Mouse (Mus musculus) heart, embryonic 13.5 days (tissue): ENCODE results near the gene Phf14. TPM values are rescaled to one million over a fixed set of nuclear protein-coding genes. Genes with fewer than 3 reads are reported as not detected.

Experiments
- ATAC-seq: fragments of 200-750 bp; cut with Nextera tagmentation; 2 replicates; pipeline ENCODE4 v1.8.0; 2017; ENCODE audit warnings: moderate TSS enrichment; ENCODE audit not compliant: insufficient number of reproducible peaks, low FRiP score, low TSS enrichment; ENCODE audit errors: extremely low read depth
- H3K27ac ChIP-seq: fragments of 300-500 bp; sonication (generic); replicated peaks from 2 replicates; pipeline ENCODE4 v1.5.1; 2015; ENCODE audit warnings: moderate library complexity, mild to moderate bottlenecking, inconsistent platforms
- H3K27me3 ChIP-seq: fragments of 300-500 bp; sonication (generic); replicated peaks from 2 replicates; pipeline ENCODE4 v1.6.1; 2015; ENCODE audit warnings: mild to moderate bottlenecking, inconsistent platforms
- H3K36me3 ChIP-seq: fragments of 300-500 bp; sonication (generic); 2 replicates; pipeline ENCODE4 v1.6.1; 2015; ENCODE audit warnings: mild to moderate bottlenecking, inconsistent platforms
- H3K4me1 ChIP-seq: fragments of 300-500 bp; sonication (generic); 2 replicates; pipeline ENCODE4 v1.6.1; 2015; ENCODE audit warnings: inconsistent platforms
- H3K4me2 ChIP-seq: fragments of 300-500 bp; sonication (generic); 2 replicates; pipeline ENCODE4 v1.6.1; 2015; ENCODE audit warnings: inconsistent platforms, mild to moderate bottlenecking, moderate library complexity
- H3K4me3 ChIP-seq: fragments of 300-500 bp; sonication (generic); 2 replicates; pipeline ENCODE4 v1.5.1; 2015; ENCODE audit warnings: moderate library complexity, mild to moderate bottlenecking, inconsistent platforms
- H3K9ac ChIP-seq: fragments of 300-500 bp; sonication (generic); 2 replicates; pipeline ENCODE4 v1.6.1; 2015; ENCODE audit warnings: inconsistent platforms, mild to moderate bottlenecking, moderate library complexity
- H3K9me3 ChIP-seq: fragments of 300-500 bp; sonication (generic); 2 replicates; pipeline ENCODE4 v1.6.1; 2016; ENCODE audit warnings: inconsistent platforms
- WGBS: fragments of 180-500 bp; shearing (Covaris S2); methylation state at CpG from one replicate; pipeline ENCODE4 v1.1.7; 2015; ENCODE audit warnings: mixed read lengths; 5-methylcytosine and 5-hydroxymethylcytosine counted together
- polyA plus RNA-seq: library from polyadenylated mRNA; unstranded; fragments of >200 nt; fragmentation: Nextera tagmentation; extraction: Ambion mirVana; gene quantifications from 2 replicates; pipeline ENCODE4 v1.2.1, GENCODE M21; 2015

Phf14 gene
- polyA plus RNA-seq, 1 experiment from 2014 or later, result 39.0 TPM

GRCm38 (mm10) chr6:12020738-12021137, 113.1 kb downstream of the Phf14 start:
- Histone ChIP-seq H3K4me1 (no peaks in the 10 kb centered on the region), H3K27ac (no peak overlapping the region), H3K9me3 (no peaks in the 10 kb centered on the region), H3K27me3 (no peaks in the 10 kb centered on the region), H3K4me3 (no peak overlapping the region), H3K9ac (no peak overlapping the region), H3K4me2 (no peak overlapping the region), H3K36me3 (peaks cover 35% of the 10 kb centered on the region)
- no peak for ATAC-seq
- WGBS, result 79% methylated on average over 4 of the region's 4 CpGs

DNA sequence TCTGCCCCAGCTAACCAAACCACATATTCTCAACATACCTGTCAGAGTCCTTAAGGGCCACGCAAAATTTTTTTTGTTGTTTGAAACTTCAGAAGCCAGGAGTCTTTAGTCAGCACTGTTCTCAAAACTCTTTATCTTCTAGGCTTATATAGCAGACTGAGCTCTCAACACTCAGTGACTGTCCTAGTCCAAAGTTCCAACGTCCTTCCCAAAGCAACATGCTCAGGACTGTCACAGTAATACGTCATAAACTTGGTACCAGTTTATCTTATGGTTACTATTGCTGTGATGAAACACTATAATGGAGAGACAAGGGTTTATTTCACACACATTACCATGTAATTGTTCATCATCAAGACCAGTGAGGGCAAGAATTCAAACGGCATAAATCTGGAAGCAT, 113.9 kb downstream of the Phf14 start:
- Histone ChIP-seq H3K27ac (no peak overlapping the region), H3K4me2 (no peak overlapping the region), H3K9ac (no peak overlapping the region), H3K9me3 (no peaks in the 10 kb centered on the region), H3K36me3 (peaks cover 31% of the 10 kb centered on the region), H3K4me1 (no peaks in the 10 kb centered on the region), H3K27me3 (no peaks in the 10 kb centered on the region), H3K4me3 (no peak overlapping the region)
- ATAC-seq, result no peak
- 85% methylated on average over 4 of the region's 4 CpGs for WGBS

- Histone ChIP-seq H3K4me1 (no peaks in the 10 kb centered on the region), H3K9ac (no peak overlapping the region), H3K9me3 (no peaks in the 10 kb centered on the region), H3K4me3 (no peak overlapping the region), H3K4me2 (no peak overlapping the region), H3K27me3 (no peaks in the 10 kb centered on the region), H3K27ac (no peak overlapping the region), H3K36me3 (peaks cover 29% of the 10 kb centered on the region)
- no peak for ATAC-seq
- 91% methylated on average over 2 of the region's 2 CpGs for WGBS
Measured at GRCm38 (mm10) chr6:12023395-12023794, 115.8 kb downstream of the Phf14 start.

DNA sequence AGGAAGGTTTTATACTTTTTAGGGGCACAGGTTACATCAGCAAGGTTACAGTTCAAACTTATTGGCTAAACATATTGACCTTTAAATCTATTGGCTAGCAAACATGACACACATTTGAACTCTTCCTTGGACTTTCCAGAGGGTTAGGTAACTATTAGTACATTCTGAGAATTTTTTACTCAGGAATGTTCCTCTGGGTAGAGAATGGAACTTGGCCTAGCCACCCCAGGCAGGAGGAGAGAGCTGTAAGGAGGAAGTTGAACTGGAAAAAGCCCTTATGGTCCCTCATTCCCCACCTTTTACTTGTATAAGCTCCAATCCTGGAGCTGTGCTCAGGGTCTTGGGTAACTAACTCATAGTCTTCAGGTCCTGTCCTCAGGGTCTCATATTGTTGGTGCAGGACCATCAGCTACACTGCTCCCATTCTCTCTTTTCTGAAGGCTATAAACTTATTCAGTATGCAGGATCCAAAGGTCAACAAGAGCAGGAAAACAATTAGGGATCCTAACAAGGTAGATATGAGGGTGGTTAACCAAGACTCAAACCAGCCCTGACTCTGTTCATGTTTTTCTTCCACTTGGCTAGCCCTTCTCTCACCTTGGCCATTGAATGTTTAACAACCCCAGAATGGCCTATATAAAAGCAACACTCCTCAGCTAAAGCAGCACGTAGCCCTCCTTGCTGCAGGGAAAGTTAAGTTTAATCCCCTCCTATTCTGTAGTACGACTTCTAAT, 119.4 kb downstream of the Phf14 start:
- Histone ChIP-seq H3K27ac (no peak overlapping the region), H3K4me3 (no peak overlapping the region), H3K4me2 (no peak overlapping the region), H3K36me3 (peaks cover 19% of the 10 kb centered on the region), H3K9me3 (peaks cover 4% of the 10 kb centered on the region; the same call in 1 of the 2 replicates), H3K9ac (no peak overlapping the region), H3K27me3 (no peaks in the 10 kb centered on the region), H3K4me1 (no peaks in the 10 kb centered on the region)
- WGBS, result 87% methylated on average over 2 of the region's 2 CpGs
- ATAC-seq, result no peak

GRCm38 (mm10) chr6:12034561-12034960, 127.0 kb downstream of the Phf14 start:
- Histone ChIP-seq H3K36me3 (peaks cover 12% of the 10 kb centered on the region), H3K4me1 (no peaks in the 10 kb centered on the region), H3K27ac (no peak overlapping the region), H3K9me3 (peaks cover 4% of the 10 kb centered on the region; the same call in 1 of the 2 replicates), H3K4me2 (no peak overlapping the region), H3K9ac (no peak overlapping the region), H3K4me3 (no peak overlapping the region), H3K27me3 (no peaks in the 10 kb centered on the region)
- 64% methylated on average over 4 of the region's 4 CpGs for WGBS
- ATAC-seq, result no peak

- Histone ChIP-seq H3K4me2 (no peak overlapping the region), H3K27ac (no peak overlapping the region), H3K9me3 (no peaks in the 10 kb centered on the region), H3K4me3 (no peak overlapping the region), H3K9ac (no peak overlapping the region), H3K4me1 (no peaks in the 10 kb centered on the region), H3K27me3 (no peaks in the 10 kb centered on the region), H3K36me3 (peaks cover 5% of the 10 kb centered on the region)
- ATAC-seq, result no peak
- 79% methylated on average over 7 of the region's 7 CpGs for WGBS
Measured at GRCm38 (mm10) chr6:12038268-12038667, 130.7 kb downstream of the Phf14 start.

GRCm38 (mm10) chr6:12052884-12053283, 145.3 kb downstream of the Phf14 start:
- peaks cover 24% of the 10 kb centered on the region for H3K4me1 ChIP-seq
- no peak overlapping the region for H3K4me3 ChIP-seq
- peaks cover 16% of the 10 kb centered on the region for H3K36me3 ChIP-seq
- 70% methylated on average over 2 of the region's 2 CpGs for WGBS
- no peaks in the 10 kb centered on the region for H3K27me3 ChIP-seq
- H3K4me2 ChIP-seq, result no peak overlapping the region
- H3K9ac ChIP-seq, result no peak overlapping the region
- no peaks in the 10 kb centered on the region for H3K9me3 ChIP-seq
- no peak overlapping the region for H3K27ac ChIP-seq
- ATAC-seq, result no peak

- H3K4me2 ChIP-seq, result peak overlapping the region; percentile 41
- no peaks in the 10 kb centered on the region for H3K27me3 ChIP-seq
- H3K27ac ChIP-seq, result peak overlapping the region; percentile 76
- H3K36me3 ChIP-seq, result peaks cover 13% of the 10 kb centered on the region; the same call in 1 of the 2 replicates
- peaks cover 24% of the 10 kb centered on the region for H3K4me1 ChIP-seq
- H3K9me3 ChIP-seq, result no peaks in the 10 kb centered on the region
- no peak overlapping the region for H3K4me3 ChIP-seq
- peak overlapping the region; percentile 19; the same call in 1 of the 2 replicates for H3K9ac ChIP-seq
- 28% methylated on average over 3 of the region's 3 CpGs for WGBS
- peak; percentile 68; the same call in 1 of the 2 replicates for ATAC-seq
Measured at GRCm38 (mm10) chr6:12054149-12054548, 146.5 kb downstream of the Phf14 start.

- no peak for ATAC-seq
- 88% methylated on average over 5 of the region's 5 CpGs for WGBS
- no peak overlapping the region for H3K4me3 ChIP-seq
Measured at GRCm38 (mm10) chr6:12058717-12059116, 151.1 kb downstream of the Phf14 start.

GRCm38 (mm10) chr6:12059971-12060370, 152.4 kb downstream of the Phf14 start:
- Histone ChIP-seq H3K27ac (no peak overlapping the region), H3K27me3 (no peaks in the 10 kb centered on the region), H3K4me2 (no peak overlapping the region), H3K9me3 (no peaks in the 10 kb centered on the region), H3K36me3 (peaks cover 27% of the 10 kb centered on the region), H3K4me1 (peaks cover 6% of the 10 kb centered on the region; the same call in 1 of the 2 replicates), H3K4me3 (no peak overlapping the region), H3K9ac (no peak overlapping the region)
- ATAC-seq, result no peak
- WGBS, result 84% methylated on average over 7 of the region's 7 CpGs

More at GRCm38 (mm10) chr6:12058717-12059116, 151.1 kb downstream of the Phf14 start:
- H3K27ac ChIP-seq, result no peak overlapping the region
- H3K9me3 ChIP-seq, result no peaks in the 10 kb centered on the region
- H3K4me1 ChIP-seq, result peaks cover 17% of the 10 kb centered on the region
- H3K4me2 ChIP-seq, result no peak overlapping the region
- H3K36me3 ChIP-seq, result peaks cover 25% of the 10 kb centered on the region
- no peaks in the 10 kb centered on the region for H3K27me3 ChIP-seq
- no peak overlapping the region for H3K9ac ChIP-seq

DNA sequence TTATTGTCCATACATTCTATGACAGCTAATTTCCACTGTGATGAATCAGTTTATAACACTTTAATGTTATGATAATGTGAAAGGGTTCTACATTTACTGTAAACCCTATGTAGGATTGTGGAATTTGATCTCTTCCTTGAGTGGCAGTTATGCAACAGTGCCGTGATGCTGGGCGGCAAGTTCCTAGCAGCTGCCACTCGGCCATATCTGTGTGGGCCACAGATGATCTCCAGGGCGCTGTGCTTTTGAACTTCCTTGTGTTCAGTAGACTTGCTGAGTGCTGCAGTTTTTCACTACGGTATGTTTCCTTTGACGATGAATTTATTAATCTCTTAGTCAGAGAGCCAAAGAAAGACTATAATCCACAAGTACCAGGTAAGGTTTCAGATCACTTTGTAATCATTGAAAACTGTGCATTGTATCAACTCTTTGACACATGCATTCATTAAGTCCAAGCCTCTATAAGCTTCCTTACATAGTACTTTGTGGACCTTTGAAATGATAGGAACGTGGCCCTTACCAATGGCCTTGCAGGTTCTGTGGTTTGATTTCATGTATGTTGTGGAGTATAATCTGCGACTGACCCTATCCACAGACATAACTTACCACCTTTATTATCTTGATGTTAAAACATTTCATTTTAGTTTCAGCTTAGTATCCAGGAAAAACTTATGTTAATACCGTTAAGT, 153.0 kb downstream of the Phf14 start:
- Histone ChIP-seq H3K4me1 (0 out of 2 replicates have a peak, but pooled peaks cover under 1% of the 10 kb centered on the region), H3K4me2 (no peak overlapping the region), H3K27me3 (no peaks in the 10 kb centered on the region), H3K27ac (no peak overlapping the region), H3K9me3 (no peaks in the 10 kb centered on the region), H3K9ac (no peak overlapping the region), H3K4me3 (no peak overlapping the region), H3K36me3 (peaks cover 21% of the 10 kb centered on the region)
- no peak for ATAC-seq
- 82% methylated on average over 9 of the region's 9 CpGs for WGBS
